Mouse (Mus musculus): ENCODE data around the gene Mad2l2.

DNA sequence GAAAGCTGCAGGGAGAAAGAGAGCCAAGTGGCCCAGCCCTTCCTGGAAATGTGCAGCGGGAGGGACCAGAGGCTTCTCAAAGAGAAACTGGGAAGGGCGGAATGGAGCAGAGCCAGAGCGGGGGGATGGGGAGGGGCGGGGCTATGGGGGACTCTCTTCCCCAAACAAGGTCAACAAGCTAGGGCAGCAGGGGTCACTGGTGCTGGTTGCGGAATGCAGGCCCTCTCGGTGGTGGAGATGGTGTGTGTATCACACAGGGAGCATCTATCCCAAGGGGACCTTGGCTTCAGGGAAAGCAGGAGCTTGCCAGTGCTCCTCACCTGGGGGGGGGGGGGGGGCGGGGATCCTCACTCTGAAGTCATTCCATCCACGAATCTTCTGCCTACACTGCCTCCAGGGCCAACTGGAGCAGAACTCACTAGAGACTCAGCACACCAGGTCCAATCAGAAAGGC lies 45.9 kb upstream of the Mad2l2 start:
- TF ChIP-seq CTCF (IDR thresholded peaks at IDR 0.05; ENCODE audit: control insufficient read depth, insufficient read depth, insufficient read length) (no peak), MAX (IDR thresholded peaks at IDR 0.05) (no peak)
